Mouse (Mus musculus) layer of hippocampus, adult 8-10 months (tissue): ENCODE data around the gene Syt2. TPM values are rescaled to one million over a fixed set of nuclear protein-coding genes. Genes with fewer than 3 reads are reported as not detected.

Source experiments
- DNase-seq, 2 experiments: peaks; one replicate each; pipeline ENCODE4 v3.0.0; 2022; ENCODE audit warnings: low spot score in 2 of 2
- total RNA-seq, 4 experiments: library from RNA; stranded (reverse); gene quantifications; 2 replicates each; pipeline ENCODE4 v1.2.4; 2022

Syt2 gene
- total RNA-seq, 4 experiments from 2014 or later, result 31.6 to 35.4 (median 34.6) TPM

DNA sequence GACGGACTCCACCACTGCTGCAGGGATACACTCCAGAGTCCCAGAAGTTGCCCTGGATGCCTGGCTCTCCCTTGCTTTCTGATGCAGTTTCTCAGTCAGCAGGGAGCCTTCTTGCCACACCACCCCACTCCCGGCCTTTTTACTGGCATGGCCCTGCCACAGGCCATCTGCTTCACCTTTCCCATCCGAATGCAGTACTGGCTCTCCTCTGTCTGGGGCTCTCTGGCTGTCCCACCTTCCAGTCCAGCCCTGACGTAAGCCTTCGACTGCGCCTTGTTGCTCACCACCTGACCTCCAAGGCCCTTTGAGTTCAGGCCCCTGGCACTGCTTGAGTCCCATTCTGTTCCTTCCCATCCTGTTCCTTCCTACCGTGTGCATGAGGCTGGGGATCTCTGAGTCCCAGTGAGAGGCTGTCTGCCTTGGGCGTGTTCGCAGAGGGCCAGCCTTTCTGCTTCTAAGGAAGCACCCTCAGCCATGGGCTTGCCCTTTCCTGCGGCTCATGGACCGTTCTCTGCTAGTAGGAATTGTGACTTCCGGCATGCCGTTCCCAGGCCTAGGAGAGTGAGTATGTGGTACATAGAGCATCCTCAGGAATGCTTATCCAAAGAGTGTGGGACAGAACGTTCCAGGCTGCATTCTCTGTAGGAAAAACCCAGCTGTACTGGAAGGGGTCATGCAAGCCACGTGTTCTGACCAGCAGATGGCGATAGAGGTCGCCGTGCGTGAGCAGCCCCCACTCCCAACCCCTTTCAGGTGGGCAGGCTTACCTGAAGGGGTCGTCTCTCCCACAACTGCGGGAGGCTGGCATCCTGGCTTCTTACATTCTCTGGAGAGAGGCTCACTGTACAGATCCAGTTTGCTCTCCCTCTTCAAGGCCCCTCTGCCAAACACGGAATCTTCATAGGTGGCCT is 58.2 kb downstream of the Syt2 start:
- no peak for DNase-seq

DNA sequence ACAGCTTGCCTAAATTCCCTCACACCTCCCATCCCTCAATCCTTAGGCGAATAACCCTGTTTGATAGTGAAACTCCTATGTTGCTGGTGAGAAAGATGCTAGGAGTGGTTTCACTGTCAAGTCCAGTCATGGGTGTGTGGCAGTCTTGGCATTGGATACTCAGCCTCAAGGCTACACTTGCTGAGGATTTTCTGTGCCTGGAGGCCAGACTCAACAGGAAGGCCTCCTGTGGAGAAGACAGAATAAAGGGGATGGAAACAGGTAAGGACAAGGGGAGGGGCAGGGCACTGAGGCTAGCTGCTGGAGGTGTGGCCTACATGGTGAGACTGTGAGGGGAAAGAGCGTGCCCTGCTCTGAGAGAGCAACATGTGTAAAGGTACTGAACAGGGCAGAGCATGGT is 60.1 kb downstream of the Syt2 start:
- no peak for DNase-seq

DNA sequence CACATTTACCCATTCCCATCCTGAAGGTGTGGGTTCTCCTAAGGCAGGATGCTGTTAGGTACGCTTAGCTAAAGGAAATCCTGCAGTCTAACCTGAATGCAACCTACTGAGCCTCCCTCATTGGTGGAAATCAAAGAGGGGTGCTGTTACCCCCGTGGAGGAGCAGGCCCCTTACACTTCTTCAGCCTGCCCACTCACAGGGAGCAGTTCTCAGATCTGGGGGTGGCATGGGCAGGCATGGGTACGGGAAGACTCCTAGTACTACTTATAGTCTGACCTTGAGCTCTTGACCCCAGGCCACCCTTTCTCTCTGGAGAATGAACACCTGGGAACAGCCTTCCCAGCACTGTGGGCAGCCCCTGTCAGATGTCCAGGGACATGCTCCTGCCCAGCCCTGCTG is 61.0 kb downstream of the Syt2 start:
- no peak for DNase-seq

- DNase-seq, result no peak
These were observed 61.8 kb downstream of the Syt2 start for GRCm38 (mm10) chr1:134708274-134708673.

- peak in 1 of 2 experiments; percentile 22 for DNase-seq
These were observed 62.4 kb downstream of the Syt2 start for GRCm38 (mm10) chr1:134708801-134709385.

- no peak for DNase-seq
These were observed 63.2 kb downstream of the Syt2 start for GRCm38 (mm10) chr1:134709411-134710306.

GRCm38 (mm10) chr1:134711061-134711460 is 64.6 kb downstream of the Syt2 start:
- no peak for DNase-seq

DNA sequence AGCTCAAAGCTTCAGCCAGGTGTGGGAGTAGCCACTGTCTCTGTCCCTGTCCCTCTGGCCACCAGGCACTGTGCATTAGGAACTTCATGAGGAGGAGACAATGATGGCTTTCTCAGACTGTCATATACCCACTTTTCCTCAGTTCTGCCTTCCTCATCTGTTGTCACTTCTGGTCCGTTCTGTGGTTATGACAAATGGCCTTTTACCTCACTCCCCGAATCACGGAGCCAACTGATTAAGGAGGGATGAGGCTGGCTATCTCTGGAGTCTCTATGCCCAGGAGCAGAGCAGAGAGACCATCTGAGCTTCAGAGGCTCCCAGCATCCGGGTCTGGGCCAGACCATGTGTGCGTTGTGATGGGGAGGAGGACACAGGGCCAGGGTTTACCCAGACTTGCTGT is 65.2 kb downstream of the Syt2 start:
- DNase-seq, result no peak

GRCm38 (mm10) chr1:134712781-134713299 is 66.4 kb downstream of the Syt2 start:
- no peak for DNase-seq

DNA sequence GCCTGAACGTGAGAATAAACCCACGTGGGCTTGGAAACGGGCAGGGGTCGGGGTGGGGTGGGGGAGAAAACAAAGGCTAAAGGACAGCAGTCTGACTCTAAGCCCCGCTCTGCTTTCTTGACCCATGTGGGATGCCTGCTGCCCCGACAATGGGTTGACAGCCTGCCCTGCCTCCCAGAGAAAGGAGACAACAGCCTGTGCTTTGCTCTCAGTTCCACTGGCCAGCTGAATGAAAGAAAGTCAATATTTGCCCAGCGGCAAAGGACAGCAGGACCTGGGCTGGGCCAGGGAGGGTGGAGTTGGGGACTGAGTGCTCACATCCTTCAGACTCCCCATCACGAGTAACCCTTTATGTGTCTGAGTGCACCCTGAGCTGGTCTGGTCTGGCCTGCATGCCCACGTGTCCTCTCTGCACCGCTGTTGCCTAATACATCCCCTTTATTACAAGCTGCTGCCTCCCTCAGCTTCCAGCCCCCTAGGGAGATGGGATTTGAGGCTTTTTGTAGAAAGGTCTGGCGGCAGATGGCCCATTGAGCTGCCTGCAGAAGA is 67.0 kb downstream of the Syt2 start:
- no peak for DNase-seq

DNA sequence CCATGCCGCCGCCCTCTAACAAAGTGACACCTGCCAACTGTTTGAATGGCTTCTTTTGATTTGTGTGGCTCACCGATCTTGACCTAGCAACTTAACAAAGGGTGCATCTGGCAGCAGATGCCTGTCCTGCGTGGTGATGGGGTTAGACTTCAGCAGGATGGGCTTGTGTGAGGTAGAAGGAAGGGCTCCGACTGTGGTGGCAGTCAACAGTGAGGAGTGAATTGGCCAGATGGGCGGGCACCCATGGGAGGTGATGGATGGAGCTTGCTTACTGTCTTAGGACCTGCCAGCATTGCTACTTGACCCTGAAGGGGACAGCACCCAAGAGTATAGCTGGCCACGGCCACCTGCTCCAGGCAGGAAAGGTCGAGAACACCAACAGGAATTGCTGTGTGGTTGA is 67.7 kb downstream of the Syt2 start:
- DNase-seq, result no peak

DNA sequence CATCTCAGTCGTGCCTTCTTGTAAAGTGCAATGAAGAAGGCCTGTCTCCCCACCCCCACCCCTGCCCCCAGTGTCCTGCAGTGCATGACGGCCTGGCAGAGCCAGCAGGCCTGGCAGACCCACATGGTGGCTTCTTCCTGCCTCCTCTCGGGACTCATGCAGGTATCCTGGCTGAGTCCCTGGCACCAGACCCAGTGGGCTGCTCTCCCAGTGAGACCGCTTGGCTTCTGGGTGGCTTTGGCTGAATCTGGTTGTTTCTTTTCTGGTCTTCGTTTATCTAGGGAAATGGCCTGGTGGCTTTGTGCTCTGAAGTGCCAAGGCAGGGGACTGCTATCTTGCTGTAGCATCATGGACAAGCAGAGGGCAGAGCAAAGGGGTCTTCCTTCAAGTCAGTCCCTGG is 68.6 kb downstream of the Syt2 start:
- DNase-seq, result no peak

DNA sequence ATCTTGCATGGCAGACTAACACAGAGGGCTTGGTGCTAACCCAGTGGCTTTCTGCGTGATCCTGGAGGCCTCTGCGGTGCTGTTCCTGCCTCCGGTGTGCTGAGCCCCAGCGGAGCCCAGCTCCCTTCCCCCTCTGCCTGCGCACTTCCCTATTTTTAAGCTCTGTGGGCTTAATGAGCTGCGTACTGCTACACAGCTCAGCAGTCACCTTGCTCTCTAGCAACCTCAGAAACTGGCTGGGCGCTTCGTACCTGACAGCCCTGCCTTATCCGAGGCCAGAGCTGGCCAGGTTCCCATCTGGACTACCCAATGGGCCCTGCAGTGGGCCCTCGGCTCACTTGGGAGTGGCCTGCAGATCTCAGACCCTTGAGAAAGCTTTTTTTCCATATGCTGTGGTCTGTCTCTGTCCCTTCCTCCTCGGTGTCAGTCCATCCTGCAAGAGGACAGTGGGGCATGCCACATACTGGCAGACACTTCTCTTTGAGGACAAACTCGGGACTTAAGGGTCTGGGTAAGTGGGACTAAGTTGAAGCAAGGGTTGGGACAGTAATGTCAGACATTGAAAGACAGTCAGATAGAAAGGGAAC is 73.3 kb downstream of the Syt2 start:
- no peak for DNase-seq

DNA sequence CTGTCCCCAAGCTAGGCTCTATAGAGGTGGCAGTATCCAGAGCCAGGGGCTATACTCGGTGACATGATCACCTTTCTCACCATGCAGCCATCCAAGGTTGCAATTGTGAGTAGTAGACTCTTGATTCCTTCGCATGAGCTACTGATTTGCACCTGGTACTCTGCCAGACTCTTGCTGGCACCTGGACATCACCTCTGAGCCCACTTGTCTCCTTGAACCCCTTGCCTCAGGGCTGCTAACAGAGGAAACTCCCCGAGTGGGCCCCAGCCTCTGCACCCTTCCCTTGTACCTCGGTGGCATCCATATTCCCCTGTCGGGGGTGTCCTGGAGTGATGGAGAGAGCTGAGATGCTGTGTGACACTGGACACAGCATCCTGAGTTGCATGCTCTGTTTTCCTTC is 75.0 kb downstream of the Syt2 start:
- DNase-seq, result no peak

DNA sequence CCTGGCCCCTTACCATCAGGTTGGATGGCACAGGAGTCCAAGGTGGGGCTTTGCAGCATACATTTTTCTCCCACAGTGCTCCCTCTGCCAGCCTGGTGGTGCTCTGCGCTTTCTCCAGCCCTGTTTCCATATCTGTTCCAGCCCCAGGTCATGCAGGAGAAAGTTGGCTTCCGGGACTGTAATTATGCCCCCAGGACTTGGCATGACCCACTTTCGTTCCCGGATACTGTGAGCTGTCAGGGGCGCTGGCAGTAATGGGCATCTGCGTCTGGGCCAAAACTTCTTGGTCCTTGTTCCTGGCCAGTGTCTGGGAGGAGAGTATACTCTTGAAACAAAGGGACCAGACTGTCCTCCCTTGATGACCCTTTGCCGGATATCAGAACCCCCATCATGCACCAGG is 76.4 kb downstream of the Syt2 start:
- no peak for DNase-seq

GRCm38 (mm10) chr1:134725276-134725675 is 78.8 kb downstream of the Syt2 start:
- DNase-seq, result peak in 1 of 2 experiments; percentile 19

- DNase-seq, result no peak
These were observed 80.0 kb downstream of the Syt2 start for GRCm38 (mm10) chr1:134726480-134726879.

DNA sequence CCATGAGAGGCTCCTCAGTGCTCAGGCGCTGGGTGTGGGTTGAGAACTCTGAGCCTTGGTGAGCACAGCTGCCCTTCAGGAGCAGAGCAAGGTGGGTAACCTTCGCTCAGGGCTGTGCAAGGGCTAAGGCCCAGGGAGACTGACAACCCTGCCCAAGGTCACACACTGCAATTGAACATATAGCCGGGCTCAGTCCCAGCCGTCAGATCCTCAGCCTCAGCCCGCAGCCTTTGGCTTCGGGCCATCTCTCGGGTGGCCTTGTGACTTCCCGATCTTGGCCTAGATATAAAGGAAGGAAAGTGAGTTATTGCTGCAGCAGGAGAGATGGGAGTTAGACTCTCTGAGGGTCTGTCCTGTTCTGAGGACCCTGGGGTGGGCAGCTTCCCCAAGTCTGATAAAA is 80.8 kb downstream of the Syt2 start:
- DNase-seq, result no peak

GRCm38 (mm10) chr1:134733659-134734058 is 87.2 kb downstream of the Syt2 start:
- DNase-seq, result no peak

DNA sequence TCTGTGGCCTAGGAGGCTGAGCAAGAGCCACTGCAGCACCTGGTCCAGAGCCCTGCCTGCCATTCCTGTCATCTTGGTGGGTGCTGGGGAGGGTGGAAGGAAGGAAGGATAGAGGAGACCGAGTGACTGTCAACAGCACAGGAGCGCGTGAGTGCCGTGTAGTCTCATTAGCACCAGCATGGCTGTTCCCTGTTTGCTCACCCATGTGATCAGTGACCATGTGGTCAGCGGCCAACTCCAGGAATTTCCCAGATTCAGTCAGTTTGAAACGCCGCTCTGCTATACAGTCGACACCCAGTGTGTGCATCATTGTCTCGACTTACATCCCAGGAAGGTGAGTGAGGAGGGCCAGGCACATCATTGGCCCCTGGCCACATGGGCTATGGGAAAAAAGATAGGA is 91.0 kb downstream of the Syt2 start:
- DNase-seq, result no peak

GRCm38 (mm10) chr1:134741433-134741832 is 95.0 kb downstream of the Syt2 start:
- DNase-seq, result no peak
